Mouse (Mus musculus): ENCODE data around the gene Cdk2ap2.

GRCm38 (mm10) chr19:4101466-4101865, 4.5 kb downstream of the Cdk2ap2 start:
- TF ChIP-seq HCFC1 (IDR thresholded peaks at IDR 0.05; ENCODE audit: borderline replicate concordance, insufficient read depth, low read length): no peak
- no peak for TF ChIP-seq CHD2 (IDR thresholded peaks at IDR 0.05; ENCODE audit: low read depth, low read length)
- TF ChIP-seq ZNF384 (IDR thresholded peaks at IDR 0.05; ENCODE audit: low read depth, low read length): no peak
- TF ChIP-seq ZC3H11A (IDR thresholded peaks at IDR 0.05; ENCODE audit: borderline replicate concordance, low read depth, low read length): no peak
- TF ChIP-seq MAFK (IDR thresholded peaks at IDR 0.05; ENCODE audit: insufficient read depth, low read depth, low read length): no peak

Data from ES-E14 (cell line).